Mouse (Mus musculus): Measurements from ENCODE around the gene Ppm1d. TPM values are rescaled to one million over a fixed set of nuclear protein-coding genes. Genes with fewer than 3 reads are reported as not detected.

Gene Ppm1d
- polyA plus RNA-seq, 1 experiment from 2014 or later, result 22.3 TPM

DNA sequence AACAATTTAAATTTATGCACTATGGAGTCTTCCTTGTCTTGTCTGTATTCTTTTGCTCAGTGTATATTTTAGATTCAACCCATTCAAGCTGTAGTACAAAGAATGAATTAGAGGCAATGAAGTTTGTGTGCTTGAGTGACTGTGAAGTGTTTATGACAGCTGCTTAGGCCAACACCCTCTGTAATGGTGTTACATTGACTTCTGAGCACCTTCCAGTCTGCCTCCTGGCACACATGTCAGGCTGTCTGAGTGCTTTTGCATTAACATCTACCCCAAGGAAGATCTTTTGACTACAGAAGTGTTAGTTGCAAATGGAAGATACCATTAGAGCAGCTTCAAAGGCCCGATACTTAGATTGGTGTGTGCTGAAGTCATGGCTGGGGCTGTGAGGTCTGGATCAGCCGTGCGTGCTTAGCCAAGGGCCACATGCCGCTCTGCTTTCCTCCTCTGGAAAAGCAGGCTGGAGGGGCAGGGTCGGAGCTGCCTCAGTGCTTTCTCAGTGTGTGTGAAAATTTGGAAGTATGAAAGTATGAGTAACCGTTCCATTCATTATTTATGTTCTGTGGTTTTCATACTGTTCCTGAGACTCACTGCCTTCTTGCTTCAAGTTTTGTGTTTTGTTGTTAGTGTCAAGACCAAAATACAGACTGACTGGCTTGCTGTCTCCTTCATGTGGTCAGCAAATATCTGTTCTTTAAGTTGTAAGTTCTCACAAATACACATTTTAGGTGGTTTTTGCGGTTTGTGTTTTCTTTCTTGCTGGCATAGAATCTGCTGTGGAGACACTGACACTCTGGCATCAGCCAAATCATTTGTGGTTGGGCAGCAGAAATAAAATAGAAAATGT is 73.2 kb downstream of the Ppm1d start:
- WGBS, result 87% methylated on average over 7 of the region's 7 CpGs
- Histone ChIP-seq H3K36me3 (ENCODE audit: poor library complexity, severe bottlenecking) (no peaks in the 10 kb centered on the region), H3K9ac (no peak overlapping the region), H3K4me1 (no peaks in the 10 kb centered on the region), H3K27ac (no peak overlapping the region), H3K4me3 (no peak overlapping the region), H3K9me3 (replicated peaks) (no peaks in the 10 kb centered on the region), H3K4me2 (no peak overlapping the region), H3K27me3 (no peaks in the 10 kb centered on the region)
- no peak for ATAC-seq

GRCm38 (mm10) chr11:85392179-85392863 is 81.3 kb downstream of the Ppm1d start:
- no peak overlapping the region for H3K27ac ChIP-seq
- no peak overlapping the region for H3K9ac ChIP-seq
- ATAC-seq, result no peak
- H3K4me1 ChIP-seq, result peaks cover 11% of the 10 kb centered on the region; the same call in 1 of the 2 replicates
- H3K4me2 ChIP-seq, result no peak overlapping the region
- no peaks in the 10 kb centered on the region for H3K27me3 ChIP-seq
- H3K36me3 ChIP-seq (ENCODE audit: poor library complexity, severe bottlenecking), result no peaks in the 10 kb centered on the region
- no peak overlapping the region for H3K4me3 ChIP-seq
- H3K9me3 ChIP-seq (replicated peaks), result no peaks in the 10 kb centered on the region
- WGBS, result 33% methylated on average over 12 of the region's 12 CpGs

- no peaks in the 10 kb centered on the region for H3K9me3 ChIP-seq (replicated peaks)
- H3K4me1 ChIP-seq, result peaks cover 11% of the 10 kb centered on the region; the same call in 1 of the 2 replicates
- H3K27ac ChIP-seq, result no peak overlapping the region
- no peaks in the 10 kb centered on the region for H3K27me3 ChIP-seq
- WGBS, result 29% methylated on average over 9 of the region's 9 CpGs
- H3K36me3 ChIP-seq (ENCODE audit: poor library complexity, severe bottlenecking), result no peaks in the 10 kb centered on the region
- no peak overlapping the region for H3K4me2 ChIP-seq
- ATAC-seq, result no peak
- no peak overlapping the region for H3K4me3 ChIP-seq
- no peak overlapping the region for H3K9ac ChIP-seq
These were observed 81.8 kb downstream of the Ppm1d start for GRCm38 (mm10) chr11:85392864-85393220.

GRCm38 (mm10) chr11:85393990-85394389 is 82.9 kb downstream of the Ppm1d start:
- 81% methylated on average over 3 of the region's 3 CpGs for WGBS
- H3K27ac ChIP-seq, result no peak overlapping the region
- H3K36me3 ChIP-seq (ENCODE audit: poor library complexity, severe bottlenecking), result no peaks in the 10 kb centered on the region

GRCm38 (mm10) chr11:85395361-85395760 is 84.3 kb downstream of the Ppm1d start:
- ATAC-seq, result no peak
- Histone ChIP-seq H3K4me1 (peaks cover 11% of the 10 kb centered on the region; the same call in 1 of the 2 replicates), H3K27me3 (no peaks in the 10 kb centered on the region), H3K4me2 (no peak overlapping the region), H3K9ac (no peak overlapping the region), H3K9me3 (replicated peaks) (no peaks in the 10 kb centered on the region), H3K4me3 (no peak overlapping the region), H3K27ac (no peak overlapping the region), H3K36me3 (ENCODE audit: poor library complexity, severe bottlenecking) (no peaks in the 10 kb centered on the region)
- 25% methylated on average over 7 of the region's 7 CpGs for WGBS

More at GRCm38 (mm10) chr11:85393990-85394389, 82.9 kb downstream of the Ppm1d start:
- H3K4me2 ChIP-seq, result no peak overlapping the region
- peaks cover 11% of the 10 kb centered on the region; the same call in 1 of the 2 replicates for H3K4me1 ChIP-seq
- no peak overlapping the region for H3K4me3 ChIP-seq
- H3K9me3 ChIP-seq (replicated peaks), result no peaks in the 10 kb centered on the region
- H3K27me3 ChIP-seq, result no peaks in the 10 kb centered on the region
- no peak overlapping the region for H3K9ac ChIP-seq
- ATAC-seq, result no peak

Other genes with a start within 250 kb of the Ppm1d start
- 7.8 and 9.0 TPM in 2 replicates for gene Usp32, start 171.1 kb upstream of the Ppm1d start, polyA plus RNA-seq (2015; fragmentation: Nextera tagmentation; extraction: Ambion mirVana)
- 0.26 and 0.54 TPM in 2 replicates for gene 1700125H20Rik, start 140.8 kb upstream of the Ppm1d start, polyA plus RNA-seq (2015; fragmentation: Nextera tagmentation; extraction: Ambion mirVana)
- gene Appbp2, start 76.1 kb upstream of the Ppm1d start, polyA plus RNA-seq (2015; fragmentation: Nextera tagmentation; extraction: Ambion mirVana), result 46.3 and 49.3 TPM in 2 replicates
- 19.6 and 19.7 TPM in 2 replicates for gene Bcas3, start 41.9 kb downstream of the Ppm1d start, polyA plus RNA-seq (2015; fragmentation: Nextera tagmentation; extraction: Ambion mirVana)